Mouse (Mus musculus): ENCODE measurements around the gene Dok5. TPM values are rescaled to one million over a fixed set of nuclear protein-coding genes. Genes with fewer than 3 reads are reported as not detected.

Gene Dok5
- polyA plus RNA-seq, 1 experiment from 2014 or later: 1.9 TPM

Other genes with a start within 250 kb of the Dok5 start
- 85.7 and 101 TPM in 2 replicates for gene Pfdn4, start 235.4 kb upstream of the Dok5 start, polyA plus RNA-seq (2014; fragmentation: Nextera tagmentation; extraction: Ambion mirVana)
- not detected in 2 replicates for gene Cyp24a1, start 234.7 kb upstream of the Dok5 start, polyA plus RNA-seq (2014; fragmentation: Nextera tagmentation; extraction: Ambion mirVana)
- not detected in 2 replicates for gene 4930470P17Rik, start 129.8 kb upstream of the Dok5 start, polyA plus RNA-seq (2014; fragmentation: Nextera tagmentation; extraction: Ambion mirVana)

Measured in liver, embryonic 11.5 days (tissue).